In the genomic region with DNA sequence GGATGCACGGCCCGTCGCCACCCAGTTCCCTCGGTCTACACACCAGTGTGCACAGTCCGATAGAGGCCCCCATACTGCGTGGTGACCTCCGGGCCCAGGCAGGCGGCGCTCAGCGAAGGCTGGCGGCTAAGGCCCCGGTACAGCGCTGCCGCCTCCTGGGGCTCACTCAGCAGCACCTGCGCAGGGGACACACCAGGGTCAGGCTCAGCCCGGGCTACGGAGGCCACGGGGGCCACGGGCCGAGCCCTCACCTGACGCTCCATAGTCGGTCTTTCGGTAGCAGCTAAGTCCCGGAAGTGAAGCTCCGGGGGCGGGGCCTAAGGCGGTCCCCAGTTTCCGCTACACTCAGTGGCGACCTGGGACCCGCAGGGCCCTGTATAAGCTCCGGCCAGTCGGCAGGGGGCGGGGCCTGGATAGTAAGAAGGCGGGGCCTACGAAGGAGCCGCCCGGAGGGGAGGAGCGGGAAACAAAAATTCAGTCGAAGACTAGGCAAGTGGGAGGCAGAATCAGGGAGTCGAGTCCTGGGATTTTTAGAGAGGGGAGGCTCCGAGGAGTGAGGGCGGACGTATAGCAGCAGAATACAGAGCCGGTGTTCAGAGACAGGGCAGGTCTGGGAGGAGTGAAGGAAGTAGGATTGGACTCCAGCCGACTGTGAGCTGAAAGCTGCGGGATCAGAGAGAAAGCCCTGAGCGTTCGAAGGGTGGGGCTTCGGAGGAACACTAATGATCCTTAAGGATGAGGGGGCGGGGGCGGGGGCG, we compare ENCODE assay signal across 8 mouse cellular contexts. TPM values are rescaled to one million over a fixed set of nuclear protein-coding genes. Genes with fewer than 3 reads are reported as not detected.
A peak's percentile ranks its signal among the peaks of the same experiment; 100 is the strongest.
DNase-seq lines count a peak whose midpoint lies in the region; ATAC-seq and TF ChIP-seq lines count a peak whose summit lies in the region.

A gene (minus strand): TSS at position 423 of the 758 bp plus-strand sequence.

- peak within 1 kb of the TSS; percentile 94 for H3K4me3 ChIP-seq in G1E (ENCODE audit: low read depth, low read length)
- peak within 1 kb of the TSS; percentile 63 for H3K4me3 ChIP-seq in forebrain, embryonic 16.5 days (replicated peaks; ENCODE audit: low read length)
- H3K4me3 ChIP-seq in layer of hippocampus, adult 2 months: peak within 1 kb of the TSS; percentile 65
- peak within 1 kb of the TSS; percentile 76 for H3K4me3 ChIP-seq in lung, embryonic 14.5 days (ENCODE audit: low read depth, low read length)
- H3K4me3 ChIP-seq in olfactory bulb, adult 2 months (ENCODE audit: insufficient read depth, low read depth, low read length): peak within 1 kb of the TSS; percentile 57
- H3K4me3 ChIP-seq in thymus, adult 2 months (ENCODE audit: control insufficient read depth, insufficient read depth, low read length): peak within 1 kb of the TSS; percentile 97

- no peaks in the 10 kb centered on the region; the same call in 1 of the 2 replicates for H3K27me3 ChIP-seq in G1E (ENCODE audit: insufficient read depth, low read length)
- no peaks in the 10 kb centered on the region for H3K27me3 ChIP-seq in forebrain, embryonic 16.5 days (replicated peaks; ENCODE audit: control insufficient read depth, insufficient read depth, low read length)
- H3K27me3 ChIP-seq in lung, embryonic 14.5 days (ENCODE audit: insufficient read depth, low read length): no peaks in the 10 kb centered on the region
- H3K27me3 ChIP-seq in thymus, adult 2 months (ENCODE audit: control insufficient read depth, insufficient read depth, low read length): no peaks in the 10 kb centered on the region

- no peaks in the 10 kb centered on the region for H3K9me3 ChIP-seq in G1E (replicated peaks)
- H3K9me3 ChIP-seq in forebrain, embryonic 16.5 days (ENCODE audit: control insufficient read depth, low read length): no peaks in the 10 kb centered on the region
- H3K9me3 ChIP-seq in lung, embryonic 14.5 days (ENCODE audit: low read depth, low read length): no peaks in the 10 kb centered on the region

- intact Hi-C loops in heart, postnatal 36 days (cut with DNase I): loop anchor here (2.0 kb wide), 1 partner anchor 190 kb away; no protein-coding TSS in a partner anchor

- peak within 1 kb of the TSS; percentile 67 for H3K9ac ChIP-seq in forebrain, embryonic 16.5 days (replicated peaks; ENCODE audit: low read depth, low read length)
- peak within 1 kb of the TSS; percentile 77 for H3K9ac ChIP-seq in lung, embryonic 14.5 days

- under 1% methylated on average over 52 of the region's 52 CpGs for WGBS in forebrain, embryonic 16.5 days
- WGBS in lung, embryonic 14.5 days: under 1% methylated on average over 52 of the region's 52 CpGs
- under 1% methylated on average over 52 of the region's 52 CpGs for WGBS in olfactory bulb, adult 2 months
- WGBS in thymus, adult 2 months: under 1% methylated on average over 52 of the region's 52 CpGs

- peaks cover 72% of the 10 kb centered on the region for H3K36me3 ChIP-seq in G1E (replicated peaks)
- H3K36me3 ChIP-seq in forebrain, embryonic 16.5 days (ENCODE audit: control insufficient read depth, insufficient read depth): peaks cover 19% of the 10 kb centered on the region
- peaks cover 31% of the 10 kb centered on the region for H3K36me3 ChIP-seq in lung, embryonic 14.5 days (ENCODE audit: insufficient read depth)
- peaks cover 11% of the 10 kb centered on the region for H3K36me3 ChIP-seq in thymus, adult 2 months (ENCODE audit: control insufficient read depth, insufficient read depth, low read length)

- peaks cover 80% of the 10 kb centered on the region for H3K4me1 ChIP-seq in G1E (ENCODE audit: insufficient read depth, low read depth, low read length)
- peaks cover 16% of the 10 kb centered on the region for H3K4me1 ChIP-seq in forebrain, embryonic 16.5 days (replicated peaks; ENCODE audit: control insufficient read depth, insufficient read depth, low read length)
- H3K4me1 ChIP-seq in lung, embryonic 14.5 days (ENCODE audit: insufficient read depth): peaks cover 5% of the 10 kb centered on the region
- peaks cover 14% of the 10 kb centered on the region for H3K4me1 ChIP-seq in olfactory bulb, adult 2 months (ENCODE audit: control insufficient read depth, insufficient read depth, low read length)
- H3K4me1 ChIP-seq in thymus, adult 2 months (replicated peaks; ENCODE audit: control insufficient read depth, insufficient read depth, low read length): peaks cover 14% of the 10 kb centered on the region

- H3K4me2 ChIP-seq in forebrain, embryonic 16.5 days (ENCODE audit: low read length): peak within 1 kb of the TSS; percentile 84
- peak within 1 kb of the TSS; percentile 99 for H3K4me2 ChIP-seq in lung, embryonic 14.5 days

- TF ChIP-seq CTCF in G1E (IDR thresholded peaks at IDR 0.05; ENCODE audit: low read depth, low read length): no peak
- peak; percentile 52 for TF ChIP-seq CTCF in layer of hippocampus, adult 2 months (conservative IDR thresholded peaks at IDR 0.05)
- TF ChIP-seq CTCF in lung, embryonic 14.5 days (IDR thresholded peaks at IDR 0.05; ENCODE audit: low read depth): peak; percentile 25
- TF ChIP-seq CTCF in olfactory bulb, adult 2 months (IDR thresholded peaks at IDR 0.05; ENCODE audit: insufficient read depth, low read depth, low read length): no peak
- peak; percentile 69; the same call in 1 of the 2 replicates for TF ChIP-seq CTCF in thymus, adult 2 months (IDR thresholded peaks at IDR 0.05; ENCODE audit: borderline replicate concordance, control insufficient read depth, extremely low read depth, insufficient read depth, low read length, poor library complexity)

- peak within 1 kb of the TSS; percentile 72 for H3K27ac ChIP-seq in forebrain, embryonic 16.5 days (ENCODE audit: low read length)
- peak within 1 kb of the TSS; percentile 86 for H3K27ac ChIP-seq in layer of hippocampus, adult 2 months
- peak within 1 kb of the TSS; percentile 82 for H3K27ac ChIP-seq in lung, embryonic 14.5 days (ENCODE audit: low read depth)
- H3K27ac ChIP-seq in olfactory bulb, adult 2 months (ENCODE audit: insufficient read depth, low read depth, low read length): peak within 1 kb of the TSS; percentile 12; the same call in 1 of the 2 replicates
- peak within 1 kb of the TSS; percentile 73 for H3K27ac ChIP-seq in thymus, adult 2 months (ENCODE audit: control insufficient read depth, insufficient read depth, low read length)

- ATAC-seq in G1E (ENCODE audit: extremely low read depth, insufficient number of reproducible peaks, low FRiP score, poor library complexity, severe bottlenecking): peak; percentile 83
- ATAC-seq in forebrain, embryonic 16.5 days: peak; percentile 92
- peak; percentile 97 for ATAC-seq in lung, embryonic 14.5 days (ENCODE audit: insufficient read depth)

- TF ChIP-seq POLR2A in olfactory bulb, adult 2 months (IDR thresholded peaks at IDR 0.05; ENCODE audit: insufficient read depth, low read depth, low read length): no peak; the same call in 1 of the 2 replicates
- TF ChIP-seq POLR2A in thymus, adult 2 months (IDR thresholded peaks at IDR 0.05; ENCODE audit: control insufficient read depth, extremely low read depth, insufficient read depth, low read length, poor library complexity): peak; percentile 77; the same call in 1 of the 2 replicates

- DNase-seq in G1E (ENCODE audit: low spot score): peak; percentile 94
- peak; percentile 94 for DNase-seq in cerebellum, adult 18-20 months
- DNase-seq in heart, postnatal 36 days: peak; percentile 95 to 96
- peak; percentile 82 to 87 for DNase-seq in layer of hippocampus, adult 2 months (ENCODE audit: low spot score in 2 of 2)
- DNase-seq in lung, embryonic 14.5 days: peak; percentile 98
- DNase-seq in thymus, adult 2 months: peak; percentile 96

RNA-seq across cellular contexts. Expression of the gene that starts here (rescaled TPM):
- 65.0 and 148 TPM in 2 replicates for total RNA-seq in G1E (2014; fragmentation: Nextera tagmentation)
- 119 and 131 TPM in 2 replicates for total RNA-seq in G1E (2017)
- polyA plus RNA-seq in G1E (2012): 48.8 and 67.5 TPM in 2 replicates
- polyA plus RNA-seq in forebrain, embryonic 16.5 days (2015; fragmentation: Nextera tagmentation; extraction: Ambion mirVana): 41.3 and 46.2 TPM in 2 replicates
- total RNA-seq in heart, postnatal 36 days (2021): 10 to 100 TPM; 38.6 to 50.2 TPM
- 10 to 100 TPM; 35.3 to 37.0 TPM for total RNA-seq in layer of hippocampus, adult 2 months (2021)
- polyA plus RNA-seq in lung, embryonic 14.5 days (2014; fragmentation: Nextera tagmentation; extraction: Ambion mirVana): 49.4 and 49.9 TPM in 2 replicates
- polyA plus RNA-seq in olfactory bulb, adult 2 months (2012; ENCODE audit: insufficient read depth, insufficient read length, low replicate concordance, missing spikeins): not detected in 2 replicates
- 131 and 163 TPM in 2 replicates for polyA plus RNA-seq in thymus, adult 2 months (2012; rRNA removed)

Comparison
In these comparisons a context has a peak if more than half of its experiments do, and no peak if none do; other contexts are left out.
1. Peak in every context shown above with its lines: DNase-seq, ATAC-seq, H3K4me3 ChIP-seq and H3K27ac ChIP-seq.
2. RNA of the gene that starts here (polyA plus RNA-seq): 131 to 163 TPM in thymus, adult 2 months, 48.8 to 67.5 TPM in G1E, 49.4 to 49.9 TPM in lung, embryonic 14.5 days and 41.3 to 46.2 TPM in forebrain, embryonic 16.5 days; not detected in olfactory bulb, adult 2 months; every median in the first group is over 10 times any median in the second.
3. CTCF ChIP-seq: peak in layer of hippocampus, adult 2 months (single experiment), lung, embryonic 14.5 days (single experiment) and thymus, adult 2 months (single experiment); none in G1E (single experiment) and olfactory bulb, adult 2 months (single experiment).
4. H3K27ac ChIP-seq: peak in every context shown above with its lines; median percentile 86 in layer of hippocampus, adult 2 months; 82 in lung, embryonic 14.5 days; 73 in thymus, adult 2 months; 72 in forebrain, embryonic 16.5 days; 12 in olfactory bulb, adult 2 months.